In genomic region chr14:122637798-122638555, GRCm38 (mm10) we compare ENCODE assay signal across 15 mouse cellular contexts.
DNase-seq lines count a peak whose midpoint lies in the region; ATAC-seq and TF ChIP-seq lines count a peak whose summit lies in the region.
"Had no signal": no experiment of that assay in that cellular context is flagged by ENCODE, and none has a peak within 500 bp of the region (broad histone marks: within the 10 kb centered on the region; RNA-seq: fewer than 3 reads in every experiment).

No protein-coding gene starts in this region.

- WGBS in heart, embryonic 12.5 days, result 79% methylated on average over 5 of the region's 5 CpGs
- 59% methylated on average over 5 of the region's 5 CpGs for WGBS in kidney, adult 2 months

- H3K4me1 ChIP-seq in heart, embryonic 12.5 days (replicated peaks), result no peaks in the 10 kb centered on the region
- no peaks in the 10 kb centered on the region; the same call in 1 of the 2 replicates for H3K4me1 ChIP-seq in kidney, adult 2 months (ENCODE audit: control insufficient read depth, insufficient read depth, low read length)
- H3K4me1 ChIP-seq: kidney, embryonic 15.5 days; neural tube, embryonic 12.5 days had no signal

- no peaks in the 10 kb centered on the region for H3K27me3 ChIP-seq in heart, embryonic 12.5 days (replicated peaks)
- H3K27me3 ChIP-seq in kidney, adult 2 months (replicated peaks; ENCODE audit: control insufficient read depth, insufficient read depth, low read length), result no peaks in the 10 kb centered on the region
- H3K27me3 ChIP-seq: forebrain, embryonic 13.5 days; kidney, embryonic 15.5 days; neural tube, embryonic 12.5 days had no signal

- H3K36me3 ChIP-seq in heart, embryonic 12.5 days, result no peaks in the 10 kb centered on the region
- H3K36me3 ChIP-seq in kidney, adult 2 months (ENCODE audit: control insufficient read depth, insufficient read depth, low read length), result no peaks in the 10 kb centered on the region
- H3K36me3 ChIP-seq: G1E; kidney, embryonic 15.5 days; neural tube, embryonic 12.5 days had no signal

- H3K9me3 ChIP-seq in heart, embryonic 12.5 days (replicated peaks), result no peaks in the 10 kb centered on the region
- H3K9me3 ChIP-seq: forebrain, embryonic 13.5 days; G1E; kidney, embryonic 15.5 days; neural tube, embryonic 12.5 days had no signal

- peak; percentile 64 for ATAC-seq in megakaryocyte progenitor cell, adult 5-6 weeks (replicated peaks; ENCODE audit: poor library complexity)
- no peak for ATAC-seq in heart, embryonic 12.5 days (ENCODE audit: insufficient number of reproducible peaks, low FRiP score)
- ATAC-seq: forebrain, embryonic 13.5 days had no signal

- no peak overlapping the region for H3K4me3 ChIP-seq in gastrocnemius, adult 2 months
- H3K4me3 ChIP-seq in heart, embryonic 12.5 days, result no peak overlapping the region
- no peak overlapping the region for H3K4me3 ChIP-seq in kidney, adult 2 months (ENCODE audit: insufficient read depth, low read depth, low read length)
- H3K4me3 ChIP-seq: forebrain, embryonic 13.5 days; kidney, embryonic 15.5 days; neural tube, embryonic 12.5 days had no signal

- peak; percentile 33; the same call in 1 of the 2 replicates for TF ChIP-seq CTCF in gastrocnemius, adult 2 months (IDR thresholded peaks at IDR 0.05)
- TF ChIP-seq CTCF in kidney, adult 2 months (conservative IDR thresholded peaks at IDR 0.05; ENCODE audit: insufficient read depth, insufficient read length, low read depth, low read length), result no peak

- TF ChIP-seq POLR2A in kidney, adult 2 months (IDR thresholded peaks at IDR 0.05; ENCODE audit: low read depth, low read length), result no peak

- intact Hi-C loops in gastrocnemius, adult 2 months (cut with DNase I), result no loop called here
- intact Hi-C loops in gastrocnemius, postnatal 14 days (cut with DNase I; ENCODE audit: low total_unique reads), result no loop called here

- no peak overlapping the region for H3K27ac ChIP-seq in gastrocnemius, adult 2 months
- H3K27ac ChIP-seq in heart, embryonic 12.5 days (ENCODE audit: poor library complexity, severe bottlenecking), result no peak overlapping the region
- H3K27ac ChIP-seq in kidney, adult 2 months (ENCODE audit: insufficient read depth, low read depth, low read length), result no peak overlapping the region
- H3K27ac ChIP-seq: forebrain, embryonic 13.5 days; kidney, embryonic 15.5 days; macrophage; neural tube, embryonic 12.5 days had no signal

- H3K4me2 ChIP-seq in heart, embryonic 12.5 days, result no peak overlapping the region
- H3K4me2 ChIP-seq: forebrain, embryonic 13.5 days; heart, embryonic 11.5 days; kidney, embryonic 15.5 days; neural tube, embryonic 12.5 days had no signal

- no peak overlapping the region for H3K9ac ChIP-seq in heart, embryonic 12.5 days
- H3K9ac ChIP-seq: forebrain, embryonic 13.5 days; kidney, embryonic 15.5 days; neural tube, embryonic 12.5 days had no signal

- no peak for DNase-seq in gastrocnemius, adult 2 months
- DNase-seq in gastrocnemius, postnatal 14 days, result no peak
- peak; percentile 5 for DNase-seq in lung, postnatal 36 days
- DNase-seq in lung, postnatal 25 days (ENCODE audit: low spot score), result no peak
- DNase-seq in R1 (ENCODE audit: low read depth, low spot score), result peak; percentile 10
- DNase-seq in kidney, adult 2 months, result no peak
- DNase-seq: adrenal gland, postnatal 25 days had no signal

Comparison
In these comparisons a context has a peak if more than half of its experiments do, and no peak if none do; other contexts are left out.
1. DNase-seq: peak in lung, postnatal 36 days (single experiment) and R1 (single experiment); none in gastrocnemius, adult 2 months (single experiment), gastrocnemius, postnatal 14 days (single experiment), lung, postnatal 25 days (single experiment) and kidney, adult 2 months (single experiment).